Mouse (Mus musculus): ENCODE measurements at regions not wholly inside any gene's neighbourhood (a gene's known extent, or its start where the extent isn't known, plus 50 kb on each side); places are given as distances from the start of the nearest gene placed in this dataset.
A peak's percentile ranks its signal among the peaks of the same experiment; 100 is the strongest.

DNA sequence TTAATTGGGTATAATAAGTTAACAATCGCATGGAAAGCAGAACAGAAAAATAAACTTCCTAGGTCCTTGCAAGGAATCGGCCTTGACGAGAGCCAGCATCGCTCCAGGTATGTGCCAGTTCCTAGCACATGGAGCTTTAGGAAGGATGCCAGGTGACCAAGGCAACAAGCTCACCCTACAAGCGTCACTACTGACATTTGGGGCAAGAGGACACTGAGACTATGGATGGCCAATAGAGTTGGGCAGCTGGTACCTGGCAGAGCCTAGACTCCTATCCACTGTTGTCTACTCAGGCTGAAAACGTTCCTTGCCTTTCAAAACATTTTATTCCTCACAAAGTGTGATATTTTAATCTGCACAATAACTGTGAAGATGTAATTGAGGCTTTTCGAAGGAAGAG, 124.6 kb upstream of the Ufm1 start:
- no peak overlapping the region for H3K4me3 ChIP-seq (ENCODE audit: low read depth, low read length)
- peak; percentile 58 for DNase-seq
- WGBS: 61% methylated on average over 7 of the region's 7 CpGs
- H3K27ac ChIP-seq (ENCODE audit: low read depth, low read length): peak overlapping the region; percentile 66
- H3K9me3 ChIP-seq (ENCODE audit: low read length): no peaks in the 10 kb centered on the region
- no peak for TF ChIP-seq CTCF (IDR thresholded peaks at IDR 0.05; ENCODE audit: low read depth)
- no peaks in the 10 kb centered on the region for H3K27me3 ChIP-seq (ENCODE audit: insufficient read depth, low read length)
- no peaks in the 10 kb centered on the region for H3K36me3 ChIP-seq (ENCODE audit: insufficient read depth)
- H3K4me1 ChIP-seq (ENCODE audit: insufficient read depth): peaks cover 4% of the 10 kb centered on the region; the same call in 1 of the 2 replicates
- H3K4me2 ChIP-seq (ENCODE audit: low read depth): no peak overlapping the region
- H3K9ac ChIP-seq: no peak overlapping the region
- ATAC-seq: peak; percentile 64

DNA sequence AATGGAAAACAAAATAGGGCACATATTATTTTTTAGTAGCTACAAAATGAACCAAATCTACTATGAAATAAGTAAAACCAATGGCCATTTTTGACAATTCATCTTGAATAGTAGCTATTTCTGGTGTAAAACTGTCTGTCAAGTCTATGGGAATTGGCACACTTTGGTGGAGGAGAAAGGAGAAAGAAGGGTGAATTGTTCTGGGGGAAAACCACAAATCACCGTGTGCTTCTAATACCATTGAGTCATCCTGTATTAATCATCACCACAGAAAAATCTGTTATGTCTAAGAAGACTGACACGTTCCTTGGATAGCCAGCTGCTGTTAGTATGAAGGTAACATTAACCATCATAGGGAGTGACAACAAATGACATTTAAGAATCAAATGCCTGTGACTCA, 123.7 kb upstream of the Ufm1 start:
- ATAC-seq (no peak), DNase-seq (no peak)
- Histone ChIP-seq H3K27me3 (ENCODE audit: insufficient read depth, low read length) (no peaks in the 10 kb centered on the region), H3K36me3 (ENCODE audit: insufficient read depth) (no peaks in the 10 kb centered on the region), H3K27ac (ENCODE audit: low read depth, low read length) (no peak overlapping the region), H3K9ac (no peak overlapping the region), H3K9me3 (ENCODE audit: low read length) (no peaks in the 10 kb centered on the region), H3K4me2 (ENCODE audit: low read depth) (no peak overlapping the region), H3K4me1 (ENCODE audit: insufficient read depth) (peaks cover 4% of the 10 kb centered on the region; the same call in 1 of the 2 replicates), H3K4me3 (ENCODE audit: low read depth, low read length) (no peak overlapping the region)
- 88% methylated on average over 2 of the region's 2 CpGs for WGBS
- no peak for TF ChIP-seq CTCF (IDR thresholded peaks at IDR 0.05; ENCODE audit: low read depth)

DNA sequence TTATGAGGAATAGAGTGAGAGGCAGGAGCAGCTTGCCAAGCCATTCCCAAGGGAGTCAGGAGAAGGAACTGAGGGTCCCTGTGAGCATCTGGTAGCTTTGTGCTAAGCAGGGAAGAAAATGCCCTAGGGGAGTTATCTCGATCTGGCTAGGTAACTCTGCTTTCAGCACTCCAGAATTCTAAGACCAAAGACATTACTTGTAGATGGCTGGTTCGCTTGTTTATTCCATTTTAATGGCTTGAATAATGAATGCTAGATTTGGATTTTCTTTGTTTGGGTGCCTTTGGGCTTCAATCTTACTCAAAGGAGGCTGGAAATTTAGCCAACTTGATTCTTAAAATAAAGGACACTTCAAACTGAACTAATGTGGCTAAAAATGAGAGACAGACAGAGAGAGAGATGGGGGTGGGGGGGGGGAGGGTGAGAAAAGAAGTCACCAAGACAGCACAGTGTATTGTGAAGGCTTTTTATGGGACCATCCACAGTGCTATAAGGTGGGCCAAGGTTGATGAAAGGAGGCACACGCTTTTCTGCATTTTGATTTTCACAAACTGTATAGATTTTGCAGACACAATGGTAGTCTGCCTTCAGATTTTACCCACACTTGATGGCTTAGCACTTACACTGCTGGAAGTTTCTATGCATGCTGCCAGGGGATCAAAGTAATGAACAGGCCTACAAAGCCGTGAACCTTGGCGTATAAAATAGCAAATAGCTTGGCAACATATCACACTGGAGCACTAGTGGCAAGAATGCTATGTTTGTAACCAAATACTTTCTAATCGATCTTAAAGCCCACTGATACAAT, 121.3 kb upstream of the Ufm1 start:
- Histone ChIP-seq H3K4me2 (ENCODE audit: low read depth) (no peak overlapping the region), H3K9ac (no peak overlapping the region), H3K4me3 (ENCODE audit: low read depth, low read length) (no peak overlapping the region), H3K27me3 (ENCODE audit: insufficient read depth, low read length) (no peaks in the 10 kb centered on the region), H3K4me1 (ENCODE audit: insufficient read depth) (peaks cover 4% of the 10 kb centered on the region; the same call in 1 of the 2 replicates), H3K27ac (ENCODE audit: low read depth, low read length) (no peak overlapping the region), H3K36me3 (ENCODE audit: insufficient read depth) (no peaks in the 10 kb centered on the region), H3K9me3 (ENCODE audit: low read length) (no peaks in the 10 kb centered on the region)
- no peak for TF ChIP-seq CTCF (IDR thresholded peaks at IDR 0.05; ENCODE audit: low read depth)
- ATAC-seq: peak; percentile 14; the same call in 1 of the 2 replicates
- peak; percentile 17 for DNase-seq
- whole genome bisulfite sequencing: 43% methylated on average over 6 of the region's 6 CpGs

DNA sequence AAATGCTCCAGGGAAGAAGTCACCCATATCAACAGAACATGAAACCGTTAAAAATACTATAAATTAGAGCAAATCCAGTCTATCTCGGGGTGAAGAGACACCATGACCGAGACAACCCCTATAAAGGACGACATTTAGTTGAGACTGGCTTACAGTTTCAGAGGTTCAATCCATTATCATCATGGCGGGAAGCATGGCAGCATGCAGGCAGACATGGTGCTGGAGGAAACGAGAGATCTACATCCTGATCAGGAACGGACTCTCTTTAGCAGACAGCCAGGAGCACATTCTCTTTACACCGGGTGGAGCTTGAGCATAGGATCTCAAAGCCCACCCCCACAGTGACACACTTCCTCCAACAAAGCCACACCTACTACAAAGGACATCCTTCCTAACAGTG, 118.7 kb upstream of the Ufm1 start:
- ATAC-seq (no peak), DNase-seq (no peak)
- Histone ChIP-seq H3K36me3 (ENCODE audit: insufficient read depth) (no peaks in the 10 kb centered on the region), H3K4me3 (ENCODE audit: low read depth, low read length) (no peak overlapping the region), H3K27ac (ENCODE audit: low read depth, low read length) (no peak overlapping the region), H3K27me3 (ENCODE audit: insufficient read depth, low read length) (no peaks in the 10 kb centered on the region), H3K4me1 (ENCODE audit: insufficient read depth) (no peaks in the 10 kb centered on the region), H3K9me3 (ENCODE audit: low read length) (no peaks in the 10 kb centered on the region), H3K9ac (no peak overlapping the region), H3K4me2 (ENCODE audit: low read depth) (no peak overlapping the region)
- no peak for TF ChIP-seq CTCF (IDR thresholded peaks at IDR 0.05; ENCODE audit: low read depth)
- 98% methylated on average over 8 of the region's 8 CpGs for WGBS

DNA sequence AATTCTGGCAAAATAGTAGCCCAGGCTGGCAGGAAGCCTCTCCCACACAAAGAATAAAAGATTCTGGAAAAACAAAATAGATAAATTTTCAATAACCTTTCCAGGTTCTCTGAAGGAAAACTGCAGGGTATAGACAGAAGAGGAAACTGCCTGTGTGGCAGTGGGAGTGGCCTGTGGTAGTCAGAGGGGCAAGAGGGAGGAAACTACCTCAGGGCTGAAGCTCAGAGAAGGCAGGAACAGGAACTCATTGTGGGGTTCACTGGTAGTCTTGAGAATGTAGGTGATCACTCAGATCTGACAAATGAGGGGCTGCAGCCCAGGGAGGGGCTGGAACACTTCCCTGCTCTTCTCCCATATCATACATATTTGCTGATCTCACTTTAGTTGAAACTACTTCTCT, 118.0 kb upstream of the Ufm1 start:
- no peak overlapping the region for H3K4me3 ChIP-seq (ENCODE audit: low read depth, low read length)
- no peak for TF ChIP-seq CTCF (IDR thresholded peaks at IDR 0.05; ENCODE audit: low read depth)
- no peak overlapping the region for H3K27ac ChIP-seq (ENCODE audit: low read depth, low read length)
- H3K4me2 ChIP-seq (ENCODE audit: low read depth): no peak overlapping the region
- no peaks in the 10 kb centered on the region for H3K9me3 ChIP-seq (ENCODE audit: low read length)
- DNase-seq (no peak), ATAC-seq (no peak)
- no peaks in the 10 kb centered on the region for H3K36me3 ChIP-seq (ENCODE audit: insufficient read depth)
- H3K9ac ChIP-seq: no peak overlapping the region
- H3K27me3 ChIP-seq (ENCODE audit: insufficient read depth, low read length): no peaks in the 10 kb centered on the region
- H3K4me1 ChIP-seq (ENCODE audit: insufficient read depth): no peaks in the 10 kb centered on the region

DNA sequence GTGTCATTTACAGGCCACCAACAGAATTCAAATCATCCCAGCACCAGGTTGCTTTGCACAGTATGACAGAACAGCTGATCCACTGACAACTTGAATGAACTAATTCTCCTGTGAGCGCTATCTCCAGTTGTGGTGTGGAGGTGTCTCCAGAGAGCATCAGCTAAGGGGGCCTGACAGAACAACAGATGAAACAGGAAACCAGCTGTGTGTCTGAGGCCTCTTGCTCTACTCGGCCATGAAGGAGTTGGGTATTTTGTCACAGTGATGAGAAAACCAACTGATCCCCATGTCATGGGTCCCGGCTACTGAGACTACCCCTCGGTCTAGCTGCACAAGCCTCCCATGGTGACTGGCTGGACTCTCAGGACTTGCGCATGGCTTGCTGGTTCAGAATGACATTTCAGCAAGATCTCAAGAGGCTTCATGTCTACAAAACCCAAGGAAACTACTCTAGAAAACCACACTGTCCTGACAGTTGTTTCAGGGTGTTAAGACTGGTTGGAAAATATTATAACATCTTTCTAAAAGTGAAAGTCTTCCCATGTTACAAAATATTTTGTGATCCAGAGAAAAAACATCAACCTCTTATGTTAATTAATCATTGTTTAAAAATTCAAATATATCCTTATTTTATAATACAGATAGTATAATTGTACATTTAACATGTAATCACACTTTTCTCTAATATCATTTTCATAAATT, 113.9 kb upstream of the Ufm1 start:
- Histone ChIP-seq H3K27me3 (ENCODE audit: insufficient read depth, low read length) (no peaks in the 10 kb centered on the region), H3K36me3 (ENCODE audit: insufficient read depth) (no peaks in the 10 kb centered on the region), H3K4me3 (ENCODE audit: low read depth, low read length) (no peak overlapping the region), H3K9ac (no peak overlapping the region), H3K27ac (ENCODE audit: low read depth, low read length) (no peak overlapping the region), H3K4me2 (ENCODE audit: low read depth) (no peak overlapping the region), H3K9me3 (ENCODE audit: low read length) (no peaks in the 10 kb centered on the region), H3K4me1 (ENCODE audit: insufficient read depth) (peaks cover 5% of the 10 kb centered on the region; the same call in 1 of the 2 replicates)
- 91% methylated on average over 5 of the region's 5 CpGs for WGBS
- no peak for TF ChIP-seq CTCF (IDR thresholded peaks at IDR 0.05; ENCODE audit: low read depth)
- DNase-seq (no peak), ATAC-seq (no peak)
